Mouse (Mus musculus): ENCODE results near the gene Tmem107.
A peak's percentile ranks its signal among the peaks of the same experiment; 100 is the strongest.

DNA sequence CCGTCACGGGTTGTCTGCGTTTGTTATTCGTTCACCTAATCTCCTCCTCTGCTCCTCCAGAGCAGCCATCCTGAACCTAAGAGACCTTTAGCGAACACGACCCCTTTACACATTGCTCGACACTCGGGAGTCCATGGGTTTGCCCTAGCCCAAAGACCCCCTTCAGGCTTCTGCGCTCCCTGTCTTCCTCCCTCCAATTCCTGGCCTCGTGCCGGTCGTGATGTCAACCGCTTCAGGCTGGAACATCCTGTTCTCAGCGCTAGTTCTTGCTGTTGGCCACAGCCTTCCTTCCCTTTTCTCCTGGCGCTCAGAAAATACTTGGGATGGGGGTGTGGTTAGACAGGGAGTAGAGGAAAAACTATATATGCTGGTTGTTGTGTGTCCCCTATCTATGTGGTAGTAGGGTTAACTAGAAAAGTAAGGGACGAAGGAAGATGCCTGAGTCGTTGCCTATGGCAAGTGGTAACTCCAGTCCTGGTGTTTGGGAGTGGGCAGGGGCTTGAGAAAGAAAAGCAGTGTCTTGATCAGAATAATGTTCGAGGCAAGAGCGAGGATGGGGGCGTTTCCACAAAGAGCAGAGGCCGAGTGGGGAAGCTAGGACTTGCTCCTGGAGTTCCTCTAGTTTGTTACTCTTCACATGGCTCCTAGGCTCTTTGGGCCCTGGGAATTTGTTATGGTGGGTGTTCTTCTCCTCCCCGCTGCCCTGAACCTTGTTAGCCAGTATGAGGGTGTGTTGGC, 28.7 kb downstream of the Tmem107 start:
- TF ChIP-seq CTCF (IDR thresholded peaks at IDR 0.05; ENCODE audit: borderline replicate concordance, insufficient read depth, low read depth, low read length), result 0 out of 2 replicates have a peak, but pooled peaks have one; percentile 4
- TF ChIP-seq POLR2A (IDR thresholded peaks at IDR 0.05; ENCODE audit: borderline replicate concordance, insufficient read depth, low read length), result no peak

Measured in cerebellum, adult 2 months (tissue).